Mouse (Mus musculus) testis, postnatal 10 days (tissue): ENCODE results near the gene Nfib.
A peak's percentile ranks its signal among the peaks of the same experiment; 100 is the strongest.

Experiments used
- DNase-seq: peaks from one replicate; pipeline ENCODE4 v3.0.0; 2021; ENCODE audit warnings: low spot score

Gene Nfib

GRCm38 (mm10) chr4:82464051-82464632 lies 241.4 kb downstream of the Nfib start:
- peak; percentile 53 for DNase-seq

- DNase-seq = no peak
Measured at GRCm38 (mm10) chr4:82463189-82463715, 242.3 kb downstream of the Nfib start.

GRCm38 (mm10) chr4:82461676-82462075 lies 243.9 kb downstream of the Nfib start:
- no peak for DNase-seq

- DNase-seq = no peak
Measured at GRCm38 (mm10) chr4:82458895-82459294, 246.7 kb downstream of the Nfib start.

GRCm38 (mm10) chr4:82456908-82457307 lies 248.6 kb downstream of the Nfib start:
- DNase-seq = no peak

GRCm38 (mm10) chr4:82456323-82456713 lies 249.2 kb downstream of the Nfib start:
- DNase-seq = no peak

GRCm38 (mm10) chr4:82455617-82456322 lies 249.8 kb downstream of the Nfib start:
- no peak for DNase-seq

- no peak for DNase-seq
Measured at GRCm38 (mm10) chr4:82454989-82455388, 250.6 kb downstream of the Nfib start.

- no peak for DNase-seq
Measured at GRCm38 (mm10) chr4:82453341-82453740, 252.2 kb downstream of the Nfib start.

GRCm38 (mm10) chr4:82452905-82453304 lies 252.6 kb downstream of the Nfib start:
- no peak for DNase-seq

GRCm38 (mm10) chr4:82447061-82447671 lies 258.4 kb downstream of the Nfib start:
- peak; percentile 63 for DNase-seq

- no peak for DNase-seq
Measured at GRCm38 (mm10) chr4:82444078-82444477, 261.5 kb downstream of the Nfib start.

- DNase-seq = no peak
Measured at GRCm38 (mm10) chr4:82443441-82443840, 262.1 kb downstream of the Nfib start.

- no peak for DNase-seq
Measured at GRCm38 (mm10) chr4:82443003-82443402, 262.5 kb downstream of the Nfib start.

- no peak for DNase-seq
Measured at GRCm38 (mm10) chr4:82440606-82441005, 264.9 kb downstream of the Nfib start.

GRCm38 (mm10) chr4:82439813-82440212 lies 265.7 kb downstream of the Nfib start:
- DNase-seq = no peak

GRCm38 (mm10) chr4:82438631-82439030 lies 266.9 kb downstream of the Nfib start:
- no peak for DNase-seq

- DNase-seq = no peak
Measured at GRCm38 (mm10) chr4:82437533-82438318, 267.8 kb downstream of the Nfib start.

- no peak for DNase-seq
Measured at GRCm38 (mm10) chr4:82436656-82437055, 268.9 kb downstream of the Nfib start.

- no peak for DNase-seq
Measured at GRCm38 (mm10) chr4:82435716-82436115, 269.8 kb downstream of the Nfib start.

- DNase-seq = no peak
Measured at GRCm38 (mm10) chr4:82433926-82434705, 271.4 kb downstream of the Nfib start.

GRCm38 (mm10) chr4:82431831-82432230 lies 273.7 kb downstream of the Nfib start:
- DNase-seq = no peak
